Mouse (Mus musculus): ENCODE results near the gene Lat. TPM values are rescaled to one million over a fixed set of nuclear protein-coding genes. Genes with fewer than 3 reads are reported as not detected.

The Lat gene
- total and polyA plus RNA-seq, 3 experiments, result 0.62 to 1.2 TPM; not detected in 1

DNA sequence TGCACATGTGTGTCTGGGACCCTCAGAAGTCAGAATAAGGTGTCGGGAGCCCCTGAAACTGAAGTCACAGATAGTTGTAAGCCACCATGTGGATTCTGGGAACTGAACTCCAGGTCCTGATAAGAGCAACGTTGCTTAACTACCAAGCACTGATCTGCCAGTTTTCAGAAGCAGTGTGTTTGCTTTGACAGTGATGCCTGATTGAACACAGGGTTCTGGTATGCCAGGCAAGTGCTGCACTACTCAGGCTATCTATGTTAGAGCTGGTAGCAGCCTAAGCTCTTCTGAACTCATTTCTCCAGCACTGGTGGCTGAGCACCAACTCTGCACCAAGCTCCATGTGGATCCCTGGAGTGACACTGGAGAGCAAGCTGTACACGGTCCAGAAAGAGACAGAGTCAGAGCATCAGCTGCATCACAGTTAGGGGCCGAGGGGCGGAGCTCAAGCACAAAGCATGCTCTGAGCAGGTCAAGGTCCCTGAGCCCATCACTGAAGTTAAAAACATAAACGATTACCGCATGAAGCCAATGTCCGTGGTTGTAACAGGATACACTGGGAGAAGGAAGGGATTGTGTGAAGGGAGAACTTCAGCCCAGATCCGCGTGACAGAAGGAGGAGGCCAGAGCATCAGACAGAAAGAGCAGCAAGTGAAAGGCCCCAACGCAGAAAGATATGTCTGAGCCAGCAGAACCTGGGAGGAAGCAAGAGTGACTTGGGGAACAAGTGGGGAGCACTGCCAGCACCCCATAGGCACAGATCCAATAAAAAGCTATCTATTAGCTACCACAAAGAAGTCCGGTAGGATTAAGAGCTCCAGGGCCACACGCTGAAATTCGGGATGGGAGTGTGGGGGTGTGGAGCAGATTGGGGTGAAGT, 14.4 kb downstream of the Lat start (continued):
- TF ChIP-seq ZNF384 (IDR thresholded peaks at IDR 0.05; ENCODE audit: low read depth, low read length) (no peak), UBTF (IDR thresholded peaks at IDR 0.05; ENCODE audit: borderline replicate concordance, insufficient read depth, low read depth, low read length) (no peak), MAFK (IDR thresholded peaks at IDR 0.05; ENCODE audit: borderline replicate concordance, low read depth, low read length) (no peak), ZKSCAN1 (IDR thresholded peaks at IDR 0.05; ENCODE audit: low read depth, low read length) (no peak)

GRCm38 (mm10) chr7:126353994-126354365, 15.4 kb downstream of the Lat start:
- Histone ChIP-seq H3K9me3 (replicated peaks; ENCODE audit: insufficient read depth, low read length) (no peaks in the 10 kb centered on the region), H3K27me3 (ENCODE audit: control insufficient read depth in 1 of 2, insufficient read depth in 2 of 2, low read length in 2 of 2) (no peaks in the 10 kb centered on the region), H3K4me1 (ENCODE audit: control insufficient read depth in 1 of 2, insufficient read depth in 2 of 2, low read length in 2 of 2) (peaks cover 5 to 30% of the 10 kb centered on the region in 2 experiments), H3K27ac (ENCODE audit: control insufficient read depth, low read depth, low read length) (peak overlapping the region; percentile 99), H3K9ac (ENCODE audit: control insufficient read depth, low read depth, low read length, poor library complexity, severe bottlenecking) (peak overlapping the region; percentile 82), H3K36me3 (ENCODE audit: control insufficient read depth in 1 of 2, insufficient read depth in 2 of 2, low read length in 2 of 2) (peaks cover 0 to 23% of the 10 kb centered on the region in 2 experiments; a peak in 2 of 4 replicates), H3K4me3 (ENCODE audit: control insufficient read depth in 1 of 2, insufficient read depth in 1 of 2, low read depth in 2 of 2, low read length in 2 of 2) (peak overlapping the region; percentile 48 to 58), H3K79me2 (ENCODE audit: control insufficient read depth, insufficient read depth, low read length, poor library complexity) (no peaks in the 10 kb centered on the region; the same call in 1 of the 2 replicates)
- DNase-seq (ENCODE audit: low read depth, low spot score), result no peak
- TF ChIP-seq KAT2A (conservative IDR thresholded peaks at IDR 0.05; ENCODE audit: low read depth, low read length) (no peak), ZMIZ1 (IDR thresholded peaks at IDR 0.05; ENCODE audit: low read depth, low read length) (no peak), CHD1 (IDR thresholded peaks at IDR 0.05; ENCODE audit: low read depth, low read length) (peak; percentile 32; the same call in 1 of the 2 replicates), MYB (IDR thresholded peaks at IDR 0.05; ENCODE audit: low read depth, low read length) (no peak), ZKSCAN1 (IDR thresholded peaks at IDR 0.05; ENCODE audit: low read depth, low read length) (no peak), CTCF (IDR thresholded peaks at IDR 0.05 in 2 of 3, conservative IDR thresholded peaks at IDR 0.05 in 1 of 3; ENCODE audit: control insufficient read depth in 1 of 3, insufficient read depth in 1 of 3, low read depth in 2 of 3, low read length in 3 of 3, poor library complexity in 1 of 3, severe bottlenecking in 1 of 3) (no peak), USF1 (IDR thresholded peaks at IDR 0.05; ENCODE audit: low read depth, low read length) (no peak), TAL1 (IDR thresholded peaks at IDR 0.05; ENCODE audit: low read length) (no peak), RCOR1 (IDR thresholded peaks at IDR 0.05; ENCODE audit: low read depth, low read length) (no peak), RAD21 (IDR thresholded peaks at IDR 0.05; ENCODE audit: low read depth, low read length) (no peak), MAFK (IDR thresholded peaks at IDR 0.05; ENCODE audit: borderline replicate concordance, low read depth, low read length) (no peak), MXI1 (IDR thresholded peaks at IDR 0.05; ENCODE audit: low read depth, low read length) (no peak; the same call in 1 of the 2 replicates), UBTF (IDR thresholded peaks at IDR 0.05; ENCODE audit: borderline replicate concordance, insufficient read depth, low read depth, low read length) (no peak), ZNF384 (IDR thresholded peaks at IDR 0.05; ENCODE audit: low read depth, low read length) (no peak), ELF1 (IDR thresholded peaks at IDR 0.05; ENCODE audit: low read depth, low read length) (no peak), SMC3 (IDR thresholded peaks at IDR 0.05; ENCODE audit: low read depth, low read length) (no peak), JUND (IDR thresholded peaks at IDR 0.05; ENCODE audit: low read depth, low read length) (peak; percentile 95), ETS1 (IDR thresholded peaks at IDR 0.05; ENCODE audit: low read depth, low read length) (no peak), MEF2A (IDR thresholded peaks at IDR 0.05; ENCODE audit: extremely low read depth, insufficient replicate concordance, low read depth, low read length, poor library complexity, severe bottlenecking) (no peak), MAZ (IDR thresholded peaks at IDR 0.05; ENCODE audit: low read depth, low read length) (no peak), MAX (IDR thresholded peaks at IDR 0.05; ENCODE audit: low read length) (peak; percentile 4; the same call in 1 of the 2 replicates), E2F4 (IDR thresholded peaks at IDR 0.05; ENCODE audit: borderline replicate concordance, low read depth, low read length) (no peak), ZC3H11A (IDR thresholded peaks at IDR 0.05; ENCODE audit: low read depth, low read length) (no peak), GATA1 (IDR thresholded peaks at IDR 0.05; ENCODE audit: low read depth, low read length) (no peak)
